Mouse (Mus musculus) embryonic facial prominence, embryonic 11.5 days (tissue): ENCODE measurements around the gene Crim1. TPM values are rescaled to one million over a fixed set of nuclear protein-coding genes. Genes with fewer than 3 reads are reported as not detected.

Experiments
- ATAC-seq: fragments of 200-750 bp; cut with Nextera tagmentation; replicated peaks from 2 replicates; pipeline ENCODE4 v1.8.0; 2017; ENCODE audit warnings: low read depth; ENCODE audit not compliant: insufficient number of reproducible peaks, low FRiP score, low TSS enrichment
- DNase-seq: peaks from one replicate; pipeline ENCODE4 v3.0.0-alpha.2; 2015; ENCODE audit warnings: low spot score
- H3K27ac ChIP-seq: fragments of 300-500 bp; sonication (generic); replicated peaks from 2 replicates; pipeline ENCODE4 v1.5.1; 2014; ENCODE audit warnings: mild to moderate bottlenecking, low read depth, low read length, control low read depth
- H3K27me3 ChIP-seq: fragments of 300-500 bp; sonication (generic); 2 replicates; pipeline ENCODE4 v1.6.1; 2014; ENCODE audit warnings: mild to moderate bottlenecking, low read length, moderate library complexity, mixed read lengths; ENCODE audit not compliant: control insufficient read depth, insufficient read depth
- H3K36me3 ChIP-seq: fragments of 300-500 bp; sonication (generic); replicated peaks from 2 replicates; pipeline ENCODE4 v1.6.1; 2014; ENCODE audit warnings: low read depth, mild to moderate bottlenecking, low read length, moderate library complexity, mixed read lengths; ENCODE audit not compliant: control insufficient read depth, insufficient read depth
- H3K4me1 ChIP-seq: fragments of 300-500 bp; sonication (generic); 2 replicates; pipeline ENCODE4 v1.6.1; 2014; ENCODE audit warnings: low read length, mixed read lengths; ENCODE audit not compliant: control insufficient read depth, insufficient read depth
- H3K4me2 ChIP-seq: fragments of 300-500 bp; sonication (generic); 2 replicates; pipeline ENCODE4 v1.6.1; 2014; ENCODE audit warnings: low read depth, mild to moderate bottlenecking, control low read depth, low read length, moderate library complexity
- H3K4me3 ChIP-seq: fragments of 300-500 bp; sonication (generic); 2 replicates; pipeline ENCODE4 v1.5.1; 2014; ENCODE audit warnings: low read depth, low read length, control low read depth
- H3K9ac ChIP-seq: fragments of 300-500 bp; sonication (generic); replicated peaks from 2 replicates; pipeline ENCODE4 v1.6.1; 2014; ENCODE audit warnings: mild to moderate bottlenecking, control low read depth, low read length
- H3K9me3 ChIP-seq: fragments of 300-500 bp; sonication (generic); replicated peaks from 2 replicates; pipeline ENCODE4 v1.6.1; 2016; ENCODE audit warnings: mild to moderate bottlenecking, low read length, inconsistent platforms, mixed read lengths; ENCODE audit not compliant: control insufficient read depth
- WGBS: fragments of 180-500 bp; shearing (Covaris S2); extraction: QIAGEN DNeasy Blood & Tissue Kit; methylation state at CpG from one replicate; pipeline ENCODE4 v1.1.7; 2014; 5-methylcytosine and 5-hydroxymethylcytosine counted together
- polyA plus RNA-seq: library from polyadenylated mRNA; unstranded; fragments of >200 nt; fragmentation: Nextera tagmentation; extraction: Ambion mirVana; gene quantifications from 2 replicates; pipeline ENCODE4 v1.2.1, GENCODE M21; 2014

Crim1 gene
- polyA plus RNA-seq, 1 experiment from 2014 or later: 3.3 TPM

DNA sequence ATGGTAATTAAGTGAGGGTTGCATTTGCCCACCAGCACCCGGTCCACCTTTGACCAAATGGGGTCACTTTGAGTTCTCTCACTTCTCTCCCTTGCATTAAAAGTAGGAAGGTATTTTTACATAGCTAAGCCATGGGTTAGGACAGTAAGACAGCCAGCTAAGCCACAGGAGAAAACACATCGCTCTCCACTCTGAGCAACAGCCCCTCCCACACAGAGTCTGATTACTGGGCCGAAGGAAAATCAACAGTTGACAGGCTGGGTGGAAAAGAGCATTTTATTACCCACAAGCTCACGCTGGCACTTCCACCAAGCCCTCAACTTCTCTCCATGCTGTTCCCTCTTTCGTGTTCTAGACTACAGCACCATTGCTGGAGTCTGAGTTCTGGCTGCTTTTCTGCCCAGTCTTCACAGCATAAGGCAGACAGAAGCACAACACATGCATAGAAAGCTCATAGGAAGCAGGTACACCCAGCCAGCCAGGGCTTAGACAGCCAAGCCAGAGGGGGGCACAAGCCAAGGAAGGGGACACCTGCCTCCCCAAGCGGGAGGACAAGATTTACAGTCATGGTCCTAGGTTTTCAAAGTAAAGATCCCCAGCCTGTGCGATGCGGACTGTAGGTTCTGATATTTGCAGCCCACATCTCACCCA is 179.2 kb downstream of the Crim1 start:
- Histone ChIP-seq H3K9me3 (no peaks in the 10 kb centered on the region), H3K27me3 (no peaks in the 10 kb centered on the region), H3K27ac (no peak overlapping the region), H3K36me3 (no peaks in the 10 kb centered on the region), H3K4me2 (no peak overlapping the region), H3K4me1 (no peaks in the 10 kb centered on the region), H3K4me3 (no peak overlapping the region), H3K9ac (no peak overlapping the region)
- no peak for DNase-seq
- ATAC-seq: no peak
- WGBS: 87% methylated on average over 8 of the region's 8 CpGs

DNA sequence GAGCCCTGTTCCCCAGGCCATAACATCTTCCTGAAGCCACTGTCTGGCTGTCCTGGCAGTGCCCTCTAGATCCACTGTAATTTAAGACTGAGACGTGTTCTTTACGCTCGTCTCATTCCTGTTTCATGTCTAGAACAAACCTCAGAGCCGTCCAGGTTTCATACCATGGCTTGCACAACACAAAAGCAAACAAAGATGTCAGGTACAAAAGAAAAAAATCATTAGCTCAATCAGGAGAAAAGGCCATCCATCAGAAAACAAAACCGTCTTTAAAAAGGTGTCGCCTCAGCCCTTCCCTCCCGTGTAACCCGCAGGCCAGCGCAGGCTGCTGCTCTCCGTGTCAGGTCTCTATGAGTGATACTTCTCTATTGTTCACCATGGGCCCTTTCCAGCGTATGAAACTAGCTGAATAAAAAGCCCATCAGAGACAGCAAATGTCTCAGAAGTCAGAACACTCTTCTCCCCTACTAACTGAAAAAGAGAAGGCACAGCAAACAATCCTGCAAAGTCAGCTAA is 179.7 kb downstream of the Crim1 start:
- Histone ChIP-seq H3K27me3 (no peaks in the 10 kb centered on the region), H3K36me3 (no peaks in the 10 kb centered on the region), H3K9me3 (no peaks in the 10 kb centered on the region), H3K4me3 (no peak overlapping the region), H3K4me1 (no peaks in the 10 kb centered on the region), H3K4me2 (no peak overlapping the region), H3K9ac (no peak overlapping the region), H3K27ac (no peak overlapping the region)
- whole genome bisulfite sequencing: 86% methylated on average over 11 of the region's 11 CpGs
- DNase-seq (no peak), ATAC-seq (no peak)

DNA sequence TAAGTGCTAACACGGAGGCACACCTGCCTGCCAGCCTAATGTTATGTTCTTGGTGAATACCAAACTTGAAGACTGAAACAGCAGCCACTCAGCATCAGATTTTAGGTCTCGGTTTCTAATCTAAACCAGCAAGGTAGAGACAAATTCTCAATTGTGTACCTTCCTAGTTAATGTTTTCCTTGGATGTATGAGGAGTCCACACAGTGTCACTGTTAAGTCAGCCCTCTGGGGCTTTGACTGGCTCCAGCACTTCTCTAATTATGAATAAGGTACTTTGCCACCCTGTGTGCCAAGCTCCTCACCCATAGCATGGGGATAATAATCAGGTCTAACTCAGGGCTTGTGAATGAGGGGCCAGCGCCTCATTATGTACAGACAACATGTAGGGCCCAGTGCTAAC is 182.3 kb downstream of the Crim1 start:
- no peaks in the 10 kb centered on the region for H3K9me3 ChIP-seq
- no peaks in the 10 kb centered on the region for H3K36me3 ChIP-seq
- DNase-seq (no peak), ATAC-seq (no peak)
- H3K4me2 ChIP-seq: no peak overlapping the region
- H3K27ac ChIP-seq: no peak overlapping the region
- 95% methylated on average over 3 of the region's 3 CpGs for WGBS
- no peaks in the 10 kb centered on the region for H3K27me3 ChIP-seq
- no peak overlapping the region for H3K4me3 ChIP-seq
- H3K4me1 ChIP-seq: no peaks in the 10 kb centered on the region
- H3K9ac ChIP-seq: no peak overlapping the region

DNA sequence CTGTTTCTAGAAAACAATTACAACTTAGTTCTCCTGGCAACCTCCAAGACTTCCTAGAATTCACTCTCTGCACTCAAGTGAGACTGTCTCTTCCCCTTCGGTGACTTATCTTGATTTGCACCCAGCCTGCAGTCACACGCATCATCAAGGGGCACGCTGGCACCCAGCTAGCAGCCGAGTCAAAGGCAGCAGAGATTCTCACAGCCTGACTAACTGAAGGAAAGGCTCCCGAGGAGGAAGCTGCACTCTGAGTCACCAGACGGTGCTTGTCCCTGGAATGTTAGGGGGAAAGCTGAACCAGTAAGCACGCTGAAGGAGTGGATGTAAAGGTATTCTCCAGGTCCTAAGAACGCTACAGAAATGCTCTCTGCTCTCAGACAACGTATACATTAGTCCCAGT is 187.6 kb downstream of the Crim1 start:
- Histone ChIP-seq H3K27ac (no peak overlapping the region), H3K27me3 (no peaks in the 10 kb centered on the region), H3K4me3 (no peak overlapping the region), H3K36me3 (no peaks in the 10 kb centered on the region), H3K9me3 (no peaks in the 10 kb centered on the region), H3K4me2 (no peak overlapping the region), H3K9ac (no peak overlapping the region), H3K4me1 (no peaks in the 10 kb centered on the region)
- DNase-seq (no peak), ATAC-seq (no peak)
- 77% methylated on average over 9 of the region's 9 CpGs for WGBS

DNA sequence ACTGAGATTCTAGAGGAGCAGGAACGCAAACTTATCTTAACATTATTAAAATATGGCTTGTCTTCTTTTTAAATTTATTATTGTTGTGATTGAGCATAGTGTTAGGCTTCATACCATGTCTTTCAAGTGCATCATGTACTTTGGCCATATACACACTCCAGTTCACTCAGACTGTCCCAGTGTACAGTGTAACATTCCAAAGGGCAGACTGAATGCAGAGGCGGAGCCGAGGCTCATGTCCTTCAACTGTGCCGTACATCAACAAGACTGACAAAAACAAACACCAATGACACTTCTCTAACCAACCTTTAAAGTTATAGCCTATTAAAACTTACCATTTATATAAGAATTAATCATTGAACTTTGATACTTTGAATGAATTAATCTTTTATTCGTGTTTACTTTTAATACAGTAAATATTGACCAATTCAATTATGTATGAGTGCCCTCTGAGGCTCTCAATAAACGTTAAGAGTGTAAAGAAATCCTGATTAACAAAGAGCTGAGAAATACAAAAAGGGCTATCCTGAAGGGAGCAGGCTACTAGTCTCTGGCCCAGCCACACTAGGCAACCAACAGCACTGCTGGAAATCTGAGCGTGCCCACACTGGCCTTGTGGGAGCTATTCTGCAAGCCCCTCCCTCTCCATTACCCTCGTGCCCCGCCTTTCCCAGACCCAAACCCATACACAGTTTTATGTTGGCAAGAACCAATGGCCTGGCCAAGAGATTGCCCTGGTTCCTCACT is 188.2 kb downstream of the Crim1 start:
- DNase-seq (no peak), ATAC-seq (no peak)
- Histone ChIP-seq H3K27ac (no peak overlapping the region), H3K27me3 (no peaks in the 10 kb centered on the region), H3K4me2 (no peak overlapping the region), H3K9ac (no peak overlapping the region), H3K4me3 (no peak overlapping the region), H3K4me1 (no peaks in the 10 kb centered on the region), H3K9me3 (no peaks in the 10 kb centered on the region), H3K36me3 (no peaks in the 10 kb centered on the region)
- 85% methylated on average over 9 of the region's 9 CpGs for WGBS

DNA sequence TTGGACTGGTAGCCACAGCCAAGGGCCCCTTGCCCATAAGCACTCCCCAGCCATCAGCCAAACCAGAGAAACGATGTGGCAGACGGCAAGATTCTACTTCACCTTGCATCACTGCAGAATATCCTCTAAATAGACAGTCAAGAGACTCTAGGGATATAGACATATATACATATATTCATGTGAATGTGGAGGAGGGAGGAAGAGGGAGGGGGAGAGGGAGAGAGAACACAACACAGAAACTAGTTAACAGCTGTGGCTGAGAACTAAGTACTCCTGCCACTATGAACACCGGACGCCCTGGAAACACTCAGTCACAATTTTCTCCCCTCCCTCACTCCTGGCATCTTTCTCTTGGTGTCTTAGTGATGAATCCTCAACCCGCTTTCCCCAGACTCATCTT is 189.5 kb downstream of the Crim1 start:
- no peaks in the 10 kb centered on the region for H3K9me3 ChIP-seq
- no peak overlapping the region for H3K9ac ChIP-seq
- no peak overlapping the region for H3K4me2 ChIP-seq
- 94% methylated on average over 5 of the region's 5 CpGs for WGBS
- H3K36me3 ChIP-seq: no peaks in the 10 kb centered on the region
- no peaks in the 10 kb centered on the region for H3K4me1 ChIP-seq
- DNase-seq: no peak
- H3K4me3 ChIP-seq: no peak overlapping the region
- no peaks in the 10 kb centered on the region for H3K27me3 ChIP-seq
- H3K27ac ChIP-seq: no peak overlapping the region
- no peak for ATAC-seq

DNA sequence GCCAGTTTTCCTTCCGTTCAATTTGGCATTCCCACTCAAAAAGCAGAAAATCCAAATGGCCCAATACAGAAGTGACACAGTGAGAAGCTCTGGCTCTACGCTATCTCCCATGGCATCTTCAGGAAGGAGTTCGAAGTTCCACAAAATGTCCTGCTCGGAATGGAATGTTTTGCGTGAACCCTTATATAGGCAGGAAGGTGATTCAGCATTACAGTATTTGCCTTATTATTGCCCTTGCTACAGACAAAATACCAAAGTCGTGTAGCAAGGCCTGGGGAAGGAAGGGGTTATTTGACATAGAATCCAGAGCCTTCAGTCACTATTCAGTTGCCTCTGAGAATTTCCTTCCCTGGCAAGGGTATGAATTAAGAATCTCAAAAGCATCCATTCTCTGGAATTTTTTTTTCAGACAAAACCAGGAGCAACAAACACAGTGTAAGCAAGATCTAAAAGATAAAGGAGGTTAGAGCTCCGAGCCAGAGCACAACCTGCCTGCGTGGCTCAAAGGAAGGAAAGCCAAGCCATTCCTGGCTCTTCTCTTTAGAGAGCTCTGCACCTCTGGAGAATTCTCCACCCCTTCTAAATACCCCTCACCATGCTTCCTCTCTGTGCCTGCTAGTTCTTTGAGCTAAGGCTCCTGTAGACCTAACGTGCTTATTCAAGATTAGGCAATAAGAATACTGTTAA is 192.5 kb downstream of the Crim1 start:
- H3K4me2 ChIP-seq: no peak overlapping the region
- H3K9me3 ChIP-seq: no peaks in the 10 kb centered on the region
- no peak overlapping the region for H3K4me3 ChIP-seq
- H3K27ac ChIP-seq: no peak overlapping the region
- H3K9ac ChIP-seq: no peak overlapping the region
- H3K36me3 ChIP-seq: no peaks in the 10 kb centered on the region
- WGBS: 81% methylated on average over 9 of the region's 9 CpGs
- no peaks in the 10 kb centered on the region for H3K4me1 ChIP-seq
- DNase-seq (no peak), ATAC-seq (no peak)
- H3K27me3 ChIP-seq: no peaks in the 10 kb centered on the region
